Mouse (Mus musculus): ENCODE results near the gene Ehbp1l1.

- no peak for TF ChIP-seq GATA1 (IDR thresholded peaks at IDR 0.05; ENCODE audit: borderline replicate concordance, low read length)
- TF ChIP-seq FLI1 (IDR thresholded peaks at IDR 0.05; ENCODE audit: low read length): no peak
These were observed 37.7 kb downstream of the Ehbp1l1 start, which contains the start of the genes Map3k11 and Pcnx3 for GRCm38 (mm10) chr19:5688200-5689087.
